Mouse (Mus musculus) thymus, adult 2 months (tissue): Measurements from ENCODE around the gene Gm8947.
"Not testable (repeated sequence)": the region's sequence is repeated elsewhere in the genome, so short reads cannot be mapped to it uniquely, and the experiment has no call there.

ENCODE experiments used
- CTCF ChIP-seq: fragments of 200-500 bp; IDR thresholded peaks from 2 replicates; pipeline ENCODE4 v1.5.1; 2012; ENCODE audit warnings: mild to moderate bottlenecking, control low read depth, low read length, moderate library complexity, borderline replicate concordance; ENCODE audit not compliant: control insufficient read depth, poor library complexity, insufficient read depth; ENCODE audit errors: extremely low read depth
- POLR2A ChIP-seq: fragments of 200-500 bp; IDR thresholded peaks from 2 replicates; pipeline ENCODE4 v1.6.1; 2012; ENCODE audit warnings: mild to moderate bottlenecking, low read length, control low read depth, moderate library complexity; ENCODE audit not compliant: control insufficient read depth, poor library complexity, insufficient read depth; ENCODE audit errors: extremely low read depth

DNA sequence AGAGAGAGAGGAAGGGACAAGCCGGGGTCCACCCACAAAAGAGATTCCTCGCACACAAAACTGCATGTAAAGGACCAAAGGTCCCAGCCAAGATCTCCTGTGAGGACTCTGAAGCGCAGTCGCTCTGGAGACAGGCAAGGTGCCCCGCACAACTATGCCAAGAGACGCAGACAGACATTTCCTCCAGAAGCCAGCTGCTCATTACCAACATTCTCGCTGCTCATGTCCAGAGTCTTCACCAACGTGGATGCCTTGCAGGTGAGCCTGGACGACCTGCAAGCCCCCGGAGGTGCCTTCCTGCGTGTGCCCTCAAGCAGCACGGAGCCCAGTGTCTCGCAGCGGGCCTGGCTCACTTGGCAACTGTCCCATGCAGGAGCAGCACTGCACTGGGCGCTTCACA lies 563 bp downstream of the Gm8947 start:
- not testable (repeated sequence) for TF ChIP-seq CTCF, POLR2A
